Mouse (Mus musculus) liver, embryonic 14.5 days (tissue): ENCODE data around the gene Tspan2. TPM values are rescaled to one million over a fixed set of nuclear protein-coding genes. Genes with fewer than 3 reads are reported as not detected.

Experiments
- ATAC-seq: fragments of 200-750 bp; cut with Nextera tagmentation; 2 replicates; pipeline ENCODE4 v1.8.0; 2017; ENCODE audit warnings: moderate number of reproducible peaks, mild to moderate bottlenecking, moderate library complexity; ENCODE audit not compliant: insufficient read depth
- DNase-seq, 3 experiments: peaks; one replicate each; pipeline ENCODE4 v3.0.0-alpha.2; 2012 to 2013; ENCODE audit warnings: low read depth in 3 of 3, low spot score in 3 of 3
- H3K27ac ChIP-seq: fragments of 300-500 bp; sonication (generic); 2 replicates; pipeline ENCODE4 v1.5.1; 2014; ENCODE audit warnings: moderate library complexity, mild to moderate bottlenecking, control low read depth, inconsistent platforms
- H3K27me3 ChIP-seq: fragments of 300-500 bp; sonication (generic); 2 replicates; pipeline ENCODE4 v1.6.1; 2014; ENCODE audit warnings: mild to moderate bottlenecking, low read length, moderate library complexity; ENCODE audit not compliant: control insufficient read depth, insufficient read depth
- H3K36me3 ChIP-seq: fragments of 300-500 bp; sonication (generic); replicated peaks from 2 replicates; pipeline ENCODE4 v1.6.1; 2014; ENCODE audit warnings: low read depth; ENCODE audit not compliant: control insufficient read depth, insufficient read depth
- H3K4me1 ChIP-seq, 2 experiments: fragments of 200-500 bp in 1 of 2; fragments of 300-500 bp in 1 of 2; sonication (generic) in 1 of 2; replicated peaks; 2 replicates each; pipeline ENCODE4 v1.6.1; 2012 to 2014; ENCODE audit warnings: antibody characterized with exemption in 1 of 2, inconsistent platforms in 1 of 2, low read length in 1 of 2; ENCODE audit not compliant: control insufficient read depth in 2 of 2, insufficient read depth in 2 of 2
- H3K4me2 ChIP-seq: fragments of 300-500 bp; sonication (generic); 2 replicates; pipeline ENCODE4 v1.6.1; 2014; ENCODE audit warnings: low read depth, mild to moderate bottlenecking, control low read depth, moderate library complexity
- H3K4me3 ChIP-seq, 2 experiments: fragments of 200-500 bp in 1 of 2; fragments of 300-500 bp in 1 of 2; sonication (generic) in 1 of 2; 2 replicates each; pipeline ENCODE4 v1.5.1; 2012 to 2014; ENCODE audit warnings: low read depth in 2 of 2, low read length in 2 of 2, mild to moderate bottlenecking in 2 of 2, control low read depth in 1 of 2, inconsistent platforms in 1 of 2, moderate library complexity in 1 of 2; ENCODE audit not compliant: insufficient read depth in 1 of 2
- H3K9ac ChIP-seq: fragments of 300-500 bp; sonication (generic); replicated peaks from 2 replicates; pipeline ENCODE4 v1.6.1; 2014; ENCODE audit warnings: mild to moderate bottlenecking, control low read depth, moderate library complexity
- H3K9me3 ChIP-seq: fragments of 300-500 bp; sonication (generic); 2 replicates; pipeline ENCODE4 v1.6.1; 2016; ENCODE audit warnings: low read length, mixed read lengths; ENCODE audit not compliant: control insufficient read depth
- CTCF ChIP-seq: IDR thresholded peaks from 2 replicates; pipeline ENCODE4 v1.5.1; 2016; ENCODE audit warnings: antibody characterized with exemption, low read depth, control low read depth
- EP300 ChIP-seq: IDR thresholded peaks from 2 replicates; pipeline ENCODE4 v1.6.1; 2016; ENCODE audit warnings: antibody characterized with exemption, low read depth
- WGBS: fragments of 180-500 bp; shearing (Covaris S2); extraction: QIAGEN DNeasy Blood & Tissue Kit; methylation state at CpG from one replicate; pipeline ENCODE4 v1.1.7; 2014; ENCODE audit not compliant: insufficient replicate concordance; 5-methylcytosine and 5-hydroxymethylcytosine counted together
- polyA plus RNA-seq, 2 experiments: library from polyadenylated mRNA; depleted of rRNA in 1 of 2; stranded (reverse) in 1 of 2; unstranded in 1 of 2; fragments of >200 nt; fragmentation: Nextera tagmentation in 1 of 2; extraction: Ambion mirVana in 1 of 2; gene quantifications; 2 replicates each; pipeline versions ENCODE4 v1.2.1 to v1.2.3; 2012 to 2014

Gene Tspan2
- polyA plus RNA-seq, 2 experiments = 1.2 to 2.2 TPM

- ATAC-seq = no peak; the same call in 1 of the 2 replicates
- Histone ChIP-seq H3K9me3 (no peaks in the 10 kb centered on the region), H3K36me3 (no peaks in the 10 kb centered on the region), H3K27me3 (peaks cover 19% of the 10 kb centered on the region), H3K9ac (no peak overlapping the region), H3K27ac (no peak overlapping the region), H3K4me2 (no peak overlapping the region), H3K4me1 (peaks cover 0 to 6% of the 10 kb centered on the region in 2 experiments; a peak in 2 of 4 replicates), H3K4me3 (no peak overlapping the region)
- TF ChIP-seq CTCF = no peak
- TF ChIP-seq EP300 = no peak
- 13% methylated on average over 10 of the region's 10 CpGs for WGBS
- no peak for DNase-seq
These were observed 4.0 kb downstream of the Tspan2 start for GRCm38 (mm10) chr3:102738161-102738901.

GRCm38 (mm10) chr3:102738926-102739325, 4.6 kb downstream of the Tspan2 start:
- H3K4me1 ChIP-seq = peaks cover 0 to 7% of the 10 kb centered on the region in 2 experiments; a peak in 2 of 4 replicates

GRCm38 (mm10) chr3:102742725-102743124, 8.4 kb downstream of the Tspan2 start:
- WGBS = 67% methylated on average over 4 of the region's 4 CpGs
- Histone ChIP-seq H3K9me3 (no peaks in the 10 kb centered on the region), H3K4me2 (no peak overlapping the region), H3K4me1 (peaks cover 0 to 10% of the 10 kb centered on the region in 2 experiments; a peak in 2 of 4 replicates), H3K4me3 (no peak overlapping the region), H3K27ac (no peak overlapping the region), H3K27me3 (no peaks in the 10 kb centered on the region; the same call in 1 of the 2 replicates), H3K36me3 (no peaks in the 10 kb centered on the region), H3K9ac (no peak overlapping the region)
- ATAC-seq (no peak), DNase-seq (no peak)
- no peak for TF ChIP-seq EP300
- TF ChIP-seq CTCF = no peak

More at GRCm38 (mm10) chr3:102738926-102739325, 4.6 kb downstream of the Tspan2 start:
- Histone ChIP-seq H3K9ac (no peak overlapping the region), H3K27ac (no peak overlapping the region), H3K9me3 (no peaks in the 10 kb centered on the region), H3K4me3 (no peak overlapping the region), H3K36me3 (no peaks in the 10 kb centered on the region), H3K4me2 (no peak overlapping the region), H3K27me3 (peaks cover 19% of the 10 kb centered on the region)
- no peak for ATAC-seq
- DNase-seq = no peak
- no peak for TF ChIP-seq CTCF
- TF ChIP-seq EP300 = no peak
- WGBS = 35% methylated on average over 6 of the region's 6 CpGs

- H3K4me3 ChIP-seq = no peak overlapping the region
- H3K9me3 ChIP-seq = no peaks in the 10 kb centered on the region
- TF ChIP-seq CTCF (no peak), EP300 (no peak)
- ATAC-seq (no peak), DNase-seq (no peak)
- peaks cover 0 to 10% of the 10 kb centered on the region in 2 experiments; a peak in 2 of 4 replicates for H3K4me1 ChIP-seq
- H3K9ac ChIP-seq = no peak overlapping the region
- 37% methylated on average over 4 of the region's 4 CpGs for WGBS
- no peak overlapping the region for H3K27ac ChIP-seq
- no peaks in the 10 kb centered on the region; the same call in 1 of the 2 replicates for H3K27me3 ChIP-seq
- no peak overlapping the region for H3K4me2 ChIP-seq
- H3K36me3 ChIP-seq = no peaks in the 10 kb centered on the region
These were observed 8.9 kb downstream of the Tspan2 start for GRCm38 (mm10) chr3:102743202-102743601.

GRCm38 (mm10) chr3:102743781-102744471, 9.6 kb downstream of the Tspan2 start:
- H3K27ac ChIP-seq = no peak overlapping the region
- DNase-seq = no peak
- no peaks in the 10 kb centered on the region for H3K9me3 ChIP-seq
- WGBS = 67% methylated on average over 9 of the region's 9 CpGs
- H3K4me1 ChIP-seq = peaks cover 0 to 10% of the 10 kb centered on the region in 2 experiments; a peak in 2 of 4 replicates
- no peaks in the 10 kb centered on the region for H3K36me3 ChIP-seq
- H3K27me3 ChIP-seq = no peaks in the 10 kb centered on the region
- no peak for ATAC-seq
- no peak overlapping the region for H3K9ac ChIP-seq
- H3K4me3 ChIP-seq = no peak overlapping the region
- no peak for TF ChIP-seq EP300
- no peak for TF ChIP-seq CTCF
- H3K4me2 ChIP-seq = no peak overlapping the region
